Mouse (Mus musculus): ENCODE results near the gene Gstm5. TPM values are rescaled to one million over a fixed set of nuclear protein-coding genes. Genes with fewer than 3 reads are reported as not detected.
A peak's percentile ranks its signal among the peaks of the same experiment; 100 is the strongest.

Gene Gstm5
- polyA plus RNA-seq, 1 experiment from 2014 or later = 208 TPM

DNA sequence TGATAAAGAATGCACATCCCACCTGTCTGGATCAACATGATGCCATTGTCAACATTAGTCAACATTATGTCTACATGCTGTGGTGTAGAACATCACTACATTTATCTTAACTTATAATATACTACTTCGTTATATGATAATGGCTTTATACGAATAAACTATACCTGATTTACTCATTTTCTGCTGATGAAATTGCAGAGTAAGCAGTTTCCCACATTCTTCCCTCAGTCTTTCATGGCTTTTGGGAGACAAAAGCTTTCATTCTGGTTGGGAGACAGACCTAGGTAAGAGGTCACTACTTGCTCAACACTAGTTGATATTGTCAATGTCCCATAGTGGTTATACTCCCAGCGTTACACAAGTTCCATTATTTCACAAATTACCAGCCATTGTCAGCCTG, 29.7 kb downstream of the Gstm5 start:
- no peak for DNase-seq (ENCODE audit: low spot score)
- H3K27me3 ChIP-seq (replicated peaks; ENCODE audit: low read depth, poor library complexity, severe bottlenecking) = no peaks in the 10 kb centered on the region
- no peaks in the 10 kb centered on the region for H3K9me3 ChIP-seq
- H3K4me3 ChIP-seq = no peak overlapping the region
- H3K27ac ChIP-seq (replicated peaks) = no peak overlapping the region
- 89% methylated on average over 3 of the region's 3 CpGs for WGBS
- no peaks in the 10 kb centered on the region for H3K36me3 ChIP-seq (replicated peaks)
- no peaks in the 10 kb centered on the region for H3K4me1 ChIP-seq

DNA sequence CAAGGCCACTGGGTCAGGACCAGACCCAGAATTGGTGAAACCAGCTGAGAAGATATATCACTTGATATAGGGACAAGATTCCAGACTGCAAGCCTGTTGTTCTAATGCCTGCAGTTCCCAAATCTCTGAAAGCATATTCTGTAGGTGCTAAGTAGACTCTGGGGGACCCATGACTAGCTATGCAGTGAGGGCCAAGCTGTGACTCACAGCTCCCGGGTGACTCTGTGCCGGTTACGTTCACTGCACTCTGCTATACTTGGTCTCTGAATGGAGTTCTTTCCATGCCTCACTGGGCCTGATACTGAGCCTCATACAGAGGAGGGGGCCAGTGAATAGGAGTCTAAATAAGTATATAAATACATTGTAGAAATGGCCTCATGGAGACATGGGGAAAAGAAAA, 32.2 kb downstream of the Gstm5 start:
- no peaks in the 10 kb centered on the region for H3K9me3 ChIP-seq
- no peaks in the 10 kb centered on the region for H3K27me3 ChIP-seq (replicated peaks; ENCODE audit: low read depth, poor library complexity, severe bottlenecking)
- WGBS = 81% methylated on average over 3 of the region's 3 CpGs
- no peak overlapping the region for H3K4me3 ChIP-seq
- no peak overlapping the region for H3K27ac ChIP-seq (replicated peaks)
- H3K4me1 ChIP-seq = peaks cover 14% of the 10 kb centered on the region
- DNase-seq (ENCODE audit: low spot score) = no peak
- H3K36me3 ChIP-seq (replicated peaks) = no peaks in the 10 kb centered on the region

DNA sequence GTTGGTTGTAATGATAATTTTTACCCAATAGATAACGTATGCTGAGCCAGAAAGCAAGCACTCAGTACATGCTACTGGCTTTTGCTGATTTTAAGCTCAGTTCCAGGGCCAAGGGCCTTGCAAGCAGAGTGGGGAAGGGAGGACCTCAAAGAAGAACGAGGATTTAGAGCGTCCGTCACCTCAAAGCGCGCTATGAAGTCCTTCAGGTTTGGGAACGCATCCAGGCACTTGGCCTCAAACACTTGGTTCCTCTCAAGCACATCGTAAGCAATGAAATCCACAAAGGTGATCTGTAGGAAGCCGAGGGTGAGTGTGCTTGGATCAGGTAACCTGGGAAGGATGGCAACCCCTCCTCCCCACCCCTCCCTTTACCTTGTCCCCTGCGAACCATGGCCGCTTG, 33.1 kb downstream of the Gstm5 start:
- 85% methylated on average over 11 of the region's 11 CpGs for WGBS
- no peak overlapping the region for H3K4me3 ChIP-seq

DNA sequence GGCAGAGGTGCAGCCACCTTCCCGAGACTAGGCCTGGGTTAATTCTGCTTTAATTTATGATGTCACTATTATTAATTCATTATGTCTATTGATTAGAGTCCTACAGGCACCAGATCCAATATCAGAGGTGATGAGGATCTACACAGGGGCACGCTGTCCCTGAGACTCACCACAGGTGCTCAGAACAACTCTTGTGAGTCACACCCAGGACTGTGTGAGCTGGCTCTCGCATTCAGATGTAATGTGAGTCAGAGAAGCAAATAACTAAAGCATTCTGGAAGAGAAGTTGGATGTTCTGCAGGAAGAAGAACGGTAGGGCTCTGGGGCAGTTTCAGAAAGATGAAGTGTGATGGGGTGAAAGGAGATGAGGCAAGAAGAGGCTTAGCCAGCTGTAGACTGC, 33.6 kb downstream of the Gstm5 start:
- no peak for DNase-seq (ENCODE audit: low spot score)
- Histone ChIP-seq H3K27ac (replicated peaks) (no peak overlapping the region), H3K4me1 (peaks cover 14% of the 10 kb centered on the region), H3K4me3 (no peak overlapping the region), H3K9me3 (no peaks in the 10 kb centered on the region), H3K36me3 (replicated peaks) (no peaks in the 10 kb centered on the region), H3K27me3 (replicated peaks; ENCODE audit: low read depth, poor library complexity, severe bottlenecking) (no peaks in the 10 kb centered on the region; the same call in 1 of the 2 replicates)
- 87% methylated on average over 4 of the region's 4 CpGs for WGBS

More for the DNA sequence above, 33.1 kb downstream of the Gstm5 start:
- H3K27ac ChIP-seq (replicated peaks) = no peak overlapping the region
- H3K36me3 ChIP-seq (replicated peaks) = no peaks in the 10 kb centered on the region
- H3K9me3 ChIP-seq = no peaks in the 10 kb centered on the region
- H3K4me1 ChIP-seq = peaks cover 14% of the 10 kb centered on the region
- no peak for DNase-seq (ENCODE audit: low spot score)
- H3K27me3 ChIP-seq (replicated peaks; ENCODE audit: low read depth, poor library complexity, severe bottlenecking) = no peaks in the 10 kb centered on the region; the same call in 1 of the 2 replicates

DNA sequence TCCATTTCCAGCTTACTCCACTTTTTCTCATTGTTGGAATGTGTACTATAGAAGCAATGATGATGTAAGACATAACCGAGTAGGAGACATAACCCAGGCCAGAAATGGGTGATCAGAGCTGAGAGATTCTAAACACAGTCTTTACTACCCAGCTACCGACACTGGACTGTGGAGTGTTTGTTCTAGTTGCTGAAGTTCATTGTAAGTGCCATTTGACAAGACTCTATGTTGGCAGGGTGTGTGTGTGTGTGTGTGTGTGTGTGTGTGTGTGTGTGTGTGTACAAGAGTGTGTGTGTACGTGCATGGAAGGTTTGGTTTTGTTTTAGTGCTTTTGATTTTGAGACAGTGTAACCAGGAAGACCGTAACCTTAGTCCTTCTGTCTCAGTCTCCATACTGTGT, 34.1 kb downstream of the Gstm5 start:
- WGBS = 84% methylated on average over 4 of the region's 4 CpGs
- H3K9me3 ChIP-seq = no peaks in the 10 kb centered on the region
- peaks cover 14% of the 10 kb centered on the region for H3K4me1 ChIP-seq
- no peak for DNase-seq (ENCODE audit: low spot score)
- no peaks in the 10 kb centered on the region; the same call in 1 of the 2 replicates for H3K27me3 ChIP-seq (replicated peaks; ENCODE audit: low read depth, poor library complexity, severe bottlenecking)
- no peak overlapping the region for H3K4me3 ChIP-seq
- H3K27ac ChIP-seq (replicated peaks) = no peak overlapping the region
- H3K36me3 ChIP-seq (replicated peaks) = no peaks in the 10 kb centered on the region

DNA sequence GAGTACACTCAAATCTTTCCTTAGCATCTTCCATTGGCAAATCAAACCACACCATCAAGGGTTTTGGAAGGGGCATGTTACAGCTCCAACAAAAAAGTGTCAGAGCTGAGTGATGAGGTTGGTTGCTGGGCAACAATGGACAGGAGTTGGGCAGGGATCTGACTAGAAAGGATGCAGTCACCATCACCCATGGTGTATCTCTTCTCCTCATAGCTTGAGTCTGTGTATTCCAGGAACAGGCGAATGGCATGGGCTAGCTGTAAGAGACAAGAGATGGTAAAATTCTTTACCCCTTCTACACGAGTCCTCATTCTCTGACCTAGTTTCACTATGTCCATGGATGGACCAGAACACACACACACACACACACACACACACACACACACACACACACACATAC, 35.5 kb downstream of the Gstm5 start:
- no peak for DNase-seq (ENCODE audit: low spot score)
- peak overlapping the region; percentile 84 for H3K27ac ChIP-seq (replicated peaks)
- peaks cover 14% of the 10 kb centered on the region for H3K4me1 ChIP-seq
- no peaks in the 10 kb centered on the region for H3K9me3 ChIP-seq
- WGBS = 75% methylated on average over 2 of the region's 2 CpGs
- H3K36me3 ChIP-seq (replicated peaks) = no peaks in the 10 kb centered on the region
- no peaks in the 10 kb centered on the region; the same call in 1 of the 2 replicates for H3K27me3 ChIP-seq (replicated peaks; ENCODE audit: low read depth, poor library complexity, severe bottlenecking)
- H3K4me3 ChIP-seq = peak overlapping the region; percentile 55

DNA sequence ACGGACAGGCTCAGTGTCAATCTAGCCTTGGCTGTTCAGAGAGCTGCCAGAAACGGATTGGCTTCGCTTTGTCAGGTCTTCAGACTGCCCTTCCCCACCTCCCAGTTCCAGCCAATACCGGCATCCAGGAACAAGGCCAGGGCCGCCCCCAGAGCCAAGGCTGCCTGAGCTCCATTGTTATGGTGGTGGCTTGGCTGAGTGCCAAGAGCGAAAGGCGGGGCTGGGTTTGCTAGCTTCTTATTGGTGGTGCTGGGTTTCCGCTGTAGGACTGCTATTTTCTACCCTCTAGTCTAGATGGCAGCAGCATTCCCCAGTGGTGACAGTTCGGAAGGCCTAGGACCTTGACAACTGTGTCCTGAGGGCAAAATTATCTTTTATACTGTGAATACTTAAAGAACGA, 36.0 kb downstream of the Gstm5 start, which contains the start of gene Gstm7:
TSS of gene Gstm7 (minus strand) at position 148 of the 400 bp plus-strand sequence.
- Histone ChIP-seq H3K36me3 (replicated peaks) (no peaks in the 10 kb centered on the region), H3K27me3 (replicated peaks; ENCODE audit: low read depth, poor library complexity, severe bottlenecking) (no peaks in the 10 kb centered on the region; the same call in 1 of the 2 replicates), H3K4me3 (peak within 1 kb of the TSS; percentile 55), H3K27ac (replicated peaks) (peak within 1 kb of the TSS; percentile 84), H3K4me1 (peaks cover 14% of the 10 kb centered on the region), H3K9me3 (no peaks in the 10 kb centered on the region)
- peak; percentile 98 for DNase-seq (ENCODE audit: low spot score)
- WGBS = 5% methylated on average over 10 of the region's 10 CpGs

DNA sequence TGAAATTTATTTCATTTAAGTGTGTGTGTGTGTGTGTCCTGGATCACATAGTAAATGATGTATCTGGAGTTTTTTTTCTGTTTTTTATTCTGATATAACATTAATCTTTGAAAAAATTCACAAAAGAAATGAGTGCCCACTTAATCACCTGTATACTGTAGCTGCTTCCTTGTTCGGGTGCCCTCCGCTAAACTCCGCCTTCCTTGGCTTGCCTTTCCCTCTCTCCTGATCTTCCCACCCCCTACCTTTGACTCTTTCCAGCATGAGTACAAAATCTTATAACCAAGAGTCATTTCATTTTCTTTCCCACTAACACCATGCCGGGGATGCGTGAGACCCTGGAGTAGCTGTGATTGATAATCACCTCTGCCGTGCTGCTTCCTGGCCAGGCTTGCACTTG, 36.5 kb downstream of the Gstm5 start:
- no peak overlapping the region for H3K27ac ChIP-seq (replicated peaks)

DNA sequence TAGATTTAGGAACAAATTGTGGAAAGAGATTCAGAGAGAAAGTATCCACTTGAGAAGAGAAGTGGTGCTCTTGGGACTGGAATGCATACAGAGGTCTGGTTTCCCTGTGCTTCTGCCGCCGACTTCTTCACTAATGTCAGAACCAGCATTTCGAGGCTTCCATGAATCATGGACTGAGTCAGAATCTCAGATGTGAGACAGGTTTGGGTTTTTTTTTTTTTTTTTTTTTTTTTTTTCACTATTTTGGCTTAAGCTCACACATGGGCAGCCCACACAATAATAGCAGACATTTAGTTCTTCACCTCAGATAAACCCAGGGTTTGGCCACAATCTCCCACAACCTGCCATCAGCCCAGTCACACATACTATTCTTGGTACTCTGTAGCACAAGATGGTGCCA, 39.6 kb downstream of the Gstm5 start:
- DNase-seq (ENCODE audit: low spot score) = no peak
- peaks cover 21% of the 10 kb centered on the region for H3K4me1 ChIP-seq
- WGBS = 88% methylated on average over 3 of the region's 3 CpGs
- H3K36me3 ChIP-seq (replicated peaks) = no peaks in the 10 kb centered on the region
- no peak overlapping the region for H3K4me3 ChIP-seq
- H3K27me3 ChIP-seq (replicated peaks; ENCODE audit: low read depth, poor library complexity, severe bottlenecking) = no peaks in the 10 kb centered on the region; the same call in 1 of the 2 replicates
- no peaks in the 10 kb centered on the region for H3K9me3 ChIP-seq
- H3K27ac ChIP-seq (replicated peaks) = no peak overlapping the region

More for the DNA sequence above, 36.5 kb downstream of the Gstm5 start:
- 83% methylated on average over 6 of the region's 6 CpGs for WGBS
- Histone ChIP-seq H3K4me1 (peaks cover 14% of the 10 kb centered on the region), H3K27me3 (replicated peaks; ENCODE audit: low read depth, poor library complexity, severe bottlenecking) (no peaks in the 10 kb centered on the region; the same call in 1 of the 2 replicates), H3K4me3 (no peak overlapping the region), H3K36me3 (replicated peaks) (no peaks in the 10 kb centered on the region), H3K9me3 (no peaks in the 10 kb centered on the region)
- DNase-seq (ENCODE audit: low spot score) = no peak

DNA sequence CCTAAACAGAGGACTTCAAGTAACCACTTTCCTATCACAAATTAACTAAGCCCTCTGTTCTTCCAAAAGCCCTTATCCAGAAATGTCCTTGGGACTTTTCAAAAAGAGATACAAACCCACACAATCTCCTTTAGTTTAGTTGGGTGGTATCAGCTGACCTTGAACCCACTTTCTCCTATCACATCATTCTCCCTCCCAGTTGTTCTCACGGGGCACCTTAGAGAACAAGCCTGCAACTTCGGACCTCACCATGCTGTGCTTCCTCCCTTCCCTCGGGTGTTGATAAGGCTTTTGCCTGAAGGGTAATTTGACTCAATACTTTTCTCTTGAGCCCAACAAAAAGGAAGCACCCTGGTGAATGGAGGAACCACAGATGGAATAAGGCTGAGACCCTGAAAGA, 40.3 kb downstream of the Gstm5 start:
- Histone ChIP-seq H3K36me3 (replicated peaks) (no peaks in the 10 kb centered on the region), H3K4me1 (peaks cover 20% of the 10 kb centered on the region), H3K4me3 (no peak overlapping the region), H3K9me3 (no peaks in the 10 kb centered on the region), H3K27ac (replicated peaks) (no peak overlapping the region), H3K27me3 (replicated peaks; ENCODE audit: low read depth, poor library complexity, severe bottlenecking) (no peaks in the 10 kb centered on the region; the same call in 1 of the 2 replicates)
- no peak for DNase-seq (ENCODE audit: low spot score)
- 70% methylated on average over 3 of the region's 3 CpGs for WGBS

DNA sequence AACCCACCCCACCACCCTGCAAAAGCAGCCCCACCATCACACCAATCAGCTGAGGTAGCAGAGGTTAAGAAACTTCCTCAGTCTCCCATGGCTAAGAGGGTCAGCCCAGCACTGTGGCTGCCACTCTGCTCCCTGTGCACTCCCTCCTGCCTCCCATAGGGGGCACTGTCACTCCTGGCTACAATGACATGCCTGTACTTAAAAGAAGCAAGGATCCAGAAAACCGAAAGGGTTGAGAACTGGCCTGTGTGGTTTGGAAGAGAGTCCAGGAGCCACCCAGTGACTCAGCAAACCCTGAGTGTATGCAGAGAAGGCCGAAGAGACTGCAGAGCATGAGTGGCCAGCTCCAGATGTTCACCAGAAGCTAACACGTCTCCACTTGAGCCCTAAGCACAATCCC, 43.8 kb downstream of the Gstm5 start:
- DNase-seq (ENCODE audit: low spot score) = peak; percentile 71
- no peak overlapping the region for H3K27ac ChIP-seq (replicated peaks)

DNA sequence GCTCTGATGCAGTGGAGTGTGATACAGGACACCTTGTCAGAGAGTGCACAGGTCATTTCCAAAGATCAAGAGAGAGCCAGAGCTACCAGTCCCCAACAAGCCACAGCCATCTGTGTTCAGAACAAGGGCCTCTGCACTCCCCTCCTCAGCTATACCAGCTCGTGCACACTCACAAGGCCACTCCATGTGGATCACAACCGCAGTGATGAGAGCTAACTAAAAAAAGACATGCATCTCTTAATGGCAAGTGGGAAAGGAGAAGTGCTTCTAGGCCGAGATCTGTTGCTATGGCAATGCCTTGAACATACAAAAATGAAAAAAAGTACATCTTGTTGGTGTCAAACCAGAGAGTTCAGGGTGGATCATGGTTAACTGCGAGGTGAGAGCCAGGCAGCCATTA, 44.2 kb downstream of the Gstm5 start:
- H3K27me3 ChIP-seq (replicated peaks; ENCODE audit: low read depth, poor library complexity, severe bottlenecking) = no peaks in the 10 kb centered on the region
- peaks cover 22% of the 10 kb centered on the region for H3K4me1 ChIP-seq
- WGBS = 87% methylated on average over 4 of the region's 4 CpGs
- DNase-seq (ENCODE audit: low spot score) = no peak
- no peak overlapping the region for H3K4me3 ChIP-seq
- no peaks in the 10 kb centered on the region for H3K36me3 ChIP-seq (replicated peaks)
- H3K27ac ChIP-seq (replicated peaks) = no peak overlapping the region
- no peaks in the 10 kb centered on the region for H3K9me3 ChIP-seq

More for the DNA sequence above, 43.8 kb downstream of the Gstm5 start:
- H3K4me3 ChIP-seq = no peak overlapping the region
- H3K9me3 ChIP-seq = no peaks in the 10 kb centered on the region
- peaks cover 22% of the 10 kb centered on the region for H3K4me1 ChIP-seq
- no peaks in the 10 kb centered on the region for H3K36me3 ChIP-seq (replicated peaks)
- H3K27me3 ChIP-seq (replicated peaks; ENCODE audit: low read depth, poor library complexity, severe bottlenecking) = no peaks in the 10 kb centered on the region
- 50% methylated on average over 3 of the region's 3 CpGs for WGBS

DNA sequence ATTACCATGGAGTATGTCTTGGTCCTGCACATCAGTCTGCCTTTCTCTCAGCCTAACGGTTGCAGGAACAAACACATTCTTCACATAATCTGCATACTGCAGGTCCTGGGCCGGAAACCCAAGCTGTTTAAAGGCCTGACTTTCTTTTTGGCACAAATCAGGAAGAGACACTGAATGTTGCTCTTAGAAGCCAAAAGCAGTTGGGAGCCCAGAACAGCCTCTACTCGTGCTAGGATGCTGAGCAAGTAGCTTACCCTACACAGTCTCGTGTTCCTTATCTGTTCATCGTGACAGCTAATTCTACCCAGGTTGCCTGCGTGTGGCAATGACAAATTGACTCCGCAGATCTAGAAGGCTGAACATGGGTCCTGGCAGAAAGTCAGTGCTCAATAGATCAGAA, 44.9 kb downstream of the Gstm5 start:
- Histone ChIP-seq H3K36me3 (replicated peaks) (no peaks in the 10 kb centered on the region), H3K27ac (replicated peaks) (no peak overlapping the region), H3K9me3 (no peaks in the 10 kb centered on the region), H3K27me3 (replicated peaks; ENCODE audit: low read depth, poor library complexity, severe bottlenecking) (no peaks in the 10 kb centered on the region), H3K4me1 (peaks cover 22% of the 10 kb centered on the region), H3K4me3 (no peak overlapping the region)
- DNase-seq (ENCODE audit: low spot score) = no peak
- 81% methylated on average over 7 of the region's 7 CpGs for WGBS

Measured in embryonic facial prominence, embryonic 10.5 days (tissue).